Comparison of ENCODE assay signal across 17 mouse cellular contexts in the genomic region with DNA sequence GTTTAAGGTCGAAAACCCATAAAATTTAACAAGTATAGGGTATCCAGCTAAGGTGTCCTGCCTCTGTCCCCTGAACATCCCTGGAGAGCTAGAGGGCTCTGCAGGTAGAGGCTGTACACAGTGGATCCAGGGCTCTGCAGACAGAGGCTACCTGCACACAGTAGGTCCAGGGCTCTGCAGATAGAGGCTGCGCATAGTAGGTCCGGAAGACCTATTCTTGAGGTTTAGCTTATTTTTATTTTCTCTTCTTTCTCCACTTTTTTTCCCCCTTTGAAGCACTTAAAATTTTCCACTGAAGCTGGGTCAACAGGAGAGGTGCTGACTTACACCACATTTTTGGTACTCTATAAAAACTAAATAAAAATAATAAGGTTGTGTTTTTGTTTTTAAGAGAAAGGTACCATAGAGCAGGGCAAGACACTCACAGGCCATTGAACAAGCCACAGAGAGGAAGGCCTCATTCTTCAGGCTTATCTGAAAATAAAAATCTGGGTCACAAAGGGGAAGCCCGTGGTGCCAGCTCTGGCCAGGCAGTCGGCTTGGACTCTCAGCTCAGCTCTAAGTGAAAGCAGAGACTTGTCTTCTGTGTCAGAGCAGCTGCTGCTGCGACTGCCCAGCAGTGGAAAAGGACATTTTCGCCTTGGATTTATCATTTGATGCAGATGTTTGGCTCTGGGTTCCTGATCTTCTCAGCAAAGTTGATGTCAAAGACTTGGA. TPM values are rescaled to one million over a fixed set of nuclear protein-coding genes. Genes with fewer than 3 reads are reported as not detected.
A peak's percentile ranks its signal among the peaks of the same experiment; 100 is the strongest.
DNase-seq lines count a peak whose midpoint lies in the region; ATAC-seq and TF ChIP-seq lines count a peak whose summit lies in the region.
"Had no signal": no experiment of that assay in that cellular context is flagged by ENCODE, and none has a peak within 500 bp of the region (broad histone marks: within the 10 kb centered on the region; RNA-seq: fewer than 3 reads in every experiment).

No protein-coding gene starts in this region.

- H3K27ac ChIP-seq in MEL (ENCODE audit: control insufficient read depth, low read depth, low read length): no peak overlapping the region
- H3K27ac ChIP-seq in heart, embryonic 14.5 days (replicated peaks in 1 of 2; ENCODE audit: control insufficient read depth in 1 of 2, insufficient read depth in 1 of 2, low read depth in 2 of 2, low read length in 2 of 2): peak overlapping the region; percentile 74 to 76
- H3K27ac ChIP-seq in midbrain, embryonic 13.5 days: no peak overlapping the region
- H3K27ac ChIP-seq: embryonic facial prominence, embryonic 12.5 days; forebrain, embryonic 10.5 days; hindbrain, postnatal 0 days; liver, embryonic 12.5 days; midbrain, embryonic 10.5 days had no signal

- no peak overlapping the region for H3K4me2 ChIP-seq in heart, embryonic 14.5 days (ENCODE audit: low read length)
- H3K4me2 ChIP-seq in midbrain, embryonic 13.5 days (replicated peaks): no peak overlapping the region
- H3K4me2 ChIP-seq: embryonic facial prominence, embryonic 12.5 days; liver, embryonic 12.5 days had no signal

- no peaks in the 10 kb centered on the region for H3K27me3 ChIP-seq in MEL (ENCODE audit: control insufficient read depth in 1 of 2, insufficient read depth in 2 of 2, low read length in 2 of 2)
- no peaks in the 10 kb centered on the region for H3K27me3 ChIP-seq in heart, embryonic 14.5 days (ENCODE audit: control insufficient read depth, insufficient read depth, low read length)
- H3K27me3 ChIP-seq in midbrain, embryonic 13.5 days: no peaks in the 10 kb centered on the region
- H3K27me3 ChIP-seq: embryonic facial prominence, embryonic 12.5 days; liver, embryonic 12.5 days had no signal

- no peak for TF ChIP-seq POLR2A in MEL (IDR thresholded peaks at IDR 0.05; ENCODE audit: control insufficient read depth in 1 of 2, insufficient read depth in 1 of 2, low read depth in 1 of 2, low read length in 2 of 2, poor library complexity in 1 of 2)

- DNase-seq in cerebellum, adult 18-20 months: peak; percentile 7 to 19
- DNase-seq in cerebellum, adult 11 months: no peak
- peak; percentile 24 to 40 for DNase-seq in heart, adult 18-20 months
- no peak for DNase-seq in heart, postnatal 25 days (ENCODE audit: low spot score)
- no peak for DNase-seq in MEL (ENCODE audit: low read depth, low spot score)
- no peak for DNase-seq in urinary bladder, postnatal 10 days (ENCODE audit: low spot score)
- DNase-seq: kidney, adult 18-20 months; kidney, postnatal 36 days; lung, postnatal 36 days; thymus, postnatal 14 days had no signal

- intact Hi-C loops in heart, postnatal 25 days (cut with DNase I): no loop called here

- H3K4me3 ChIP-seq in MEL (ENCODE audit: control insufficient read depth in 1 of 2, insufficient read depth in 1 of 2, low read depth in 2 of 2, low read length in 2 of 2): no peak overlapping the region
- H3K4me3 ChIP-seq in heart, embryonic 14.5 days (ENCODE audit: control insufficient read depth in 1 of 2, insufficient read depth in 1 of 2, low read depth in 1 of 2, low read length in 2 of 2): no peak overlapping the region
- H3K4me3 ChIP-seq in midbrain, embryonic 13.5 days (replicated peaks): no peak overlapping the region
- H3K4me3 ChIP-seq: embryonic facial prominence, embryonic 12.5 days; forebrain, embryonic 10.5 days; liver, embryonic 12.5 days; midbrain, embryonic 10.5 days had no signal

- no peak overlapping the region for H3K9ac ChIP-seq in MEL (ENCODE audit: control insufficient read depth, low read depth, low read length, poor library complexity, severe bottlenecking)
- H3K9ac ChIP-seq in heart, embryonic 14.5 days (ENCODE audit: low read length): no peak overlapping the region
- no peak overlapping the region for H3K9ac ChIP-seq in midbrain, embryonic 13.5 days (replicated peaks)
- H3K9ac ChIP-seq: embryonic facial prominence, embryonic 12.5 days; liver, embryonic 12.5 days had no signal

- no peaks in the 10 kb centered on the region for H3K9me3 ChIP-seq in MEL (replicated peaks; ENCODE audit: insufficient read depth, low read length)
- no peaks in the 10 kb centered on the region for H3K9me3 ChIP-seq in heart, embryonic 14.5 days (ENCODE audit: control insufficient read depth, low read length)
- no peaks in the 10 kb centered on the region for H3K9me3 ChIP-seq in midbrain, embryonic 13.5 days
- H3K9me3 ChIP-seq: embryonic facial prominence, embryonic 12.5 days; forebrain, embryonic 10.5 days; liver, embryonic 12.5 days; midbrain, embryonic 10.5 days had no signal

- no peaks in the 10 kb centered on the region for H3K36me3 ChIP-seq in MEL (ENCODE audit: control insufficient read depth in 1 of 2, insufficient read depth in 2 of 2, low read length in 2 of 2)
- H3K36me3 ChIP-seq in heart, embryonic 14.5 days (ENCODE audit: control insufficient read depth, insufficient read depth, low read length): no peaks in the 10 kb centered on the region
- H3K36me3 ChIP-seq in midbrain, embryonic 13.5 days: no peaks in the 10 kb centered on the region
- H3K36me3 ChIP-seq: embryonic facial prominence, embryonic 12.5 days; forebrain, embryonic 10.5 days; liver, embryonic 12.5 days; midbrain, embryonic 10.5 days had no signal

- TF ChIP-seq CTCF in MEL (IDR thresholded peaks at IDR 0.05 in 2 of 3, conservative IDR thresholded peaks at IDR 0.05 in 1 of 3; ENCODE audit: control insufficient read depth in 1 of 3, insufficient read depth in 1 of 3, low read depth in 2 of 3, low read length in 3 of 3, poor library complexity in 1 of 3, severe bottlenecking in 1 of 3): no peak

- no peak for ATAC-seq in heart, embryonic 14.5 days (ENCODE audit: insufficient number of reproducible peaks, insufficient read depth, low FRiP score, low read depth)
- no peak for ATAC-seq in midbrain, embryonic 13.5 days
- ATAC-seq: hindbrain, postnatal 0 days; liver, embryonic 12.5 days had no signal

- H3K4me1 ChIP-seq in MEL (ENCODE audit: control insufficient read depth in 1 of 2, insufficient read depth in 2 of 2, low read length in 2 of 2): no peaks in the 10 kb centered on the region
- H3K4me1 ChIP-seq in heart, embryonic 14.5 days (ENCODE audit: control insufficient read depth in 2 of 2, insufficient read depth in 2 of 2, low read length in 2 of 2): peaks cover 10 to 11% of the 10 kb centered on the region in 2 experiments; a peak in 3 of 4 replicates
- H3K4me1 ChIP-seq in midbrain, embryonic 13.5 days (replicated peaks): no peaks in the 10 kb centered on the region
- H3K4me1 ChIP-seq: embryonic facial prominence, embryonic 12.5 days; forebrain, embryonic 10.5 days; liver, embryonic 12.5 days; midbrain, embryonic 10.5 days had no signal

- no peaks in the 10 kb centered on the region for H3K79me2 ChIP-seq in MEL (ENCODE audit: control insufficient read depth, insufficient read depth, low read length, poor library complexity)

- no peak for TF ChIP-seq EP300 in MEL (IDR thresholded peaks at IDR 0.05; ENCODE audit: low read depth in 1 of 2, low read length in 2 of 2)

- WGBS in heart, embryonic 14.5 days: 64% methylated on average over 7 of the region's 7 CpGs
- 82% methylated on average over 7 of the region's 7 CpGs for WGBS in midbrain, embryonic 13.5 days

- TF ChIP-seq RAD21 in MEL (IDR thresholded peaks at IDR 0.05; ENCODE audit: low read depth, low read length): no peak

TF ChIP-seq in MEL, 35 proteins besides CTCF, POLR2A, EP300 and RAD21:
- TF ChIP-seq GABPA (IDR thresholded peaks at IDR 0.05; ENCODE audit: low read depth, low read length) (no peak), ZKSCAN1 (IDR thresholded peaks at IDR 0.05; ENCODE audit: low read depth, low read length) (peak; percentile 92)

RNA-seq across cellular contexts. Expression of a gene that starts 18.0 kb away (rescaled TPM):
- 1 to 10 TPM; 1.1 to 1.4 TPM for total RNA-seq in heart, adult 18-20 months (2021)
- total RNA-seq in heart, postnatal 25 days (2021): 1 to 10 TPM; 1.2 to 1.6 TPM
- total RNA-seq in MEL (2012; rRNA removed): not detected in 2 replicates
- not detected for polyA plus RNA-seq in MEL (2012; ENCODE audit: insufficient read depth in 1 of 2, insufficient read length in 2 of 2, low read depth in 1 of 2, low replicate concordance in 2 of 2, missing spikeins in 1 of 2)
- polyA plus RNA-seq in heart, embryonic 14.5 days (2014; fragmentation: Nextera tagmentation; extraction: Ambion mirVana): 1.9 and 3.3 TPM in 2 replicates
- 0.04 and 0.26 TPM in 2 replicates for polyA plus RNA-seq in midbrain, embryonic 13.5 days (2015; fragmentation: Nextera tagmentation; extraction: Ambion mirVana)

Comparison
In these comparisons a context has a peak if more than half of its experiments do, and no peak if none do; other contexts are left out.
1. DNase-seq: peak in cerebellum, adult 18-20 months (2 of 2) and heart, adult 18-20 months (2 of 2); none in cerebellum, adult 11 months (single experiment), heart, postnatal 25 days (single experiment), MEL (single experiment) and urinary bladder, postnatal 10 days (single experiment).
2. H3K27ac ChIP-seq: peak in heart, embryonic 14.5 days (2 of 2); none in MEL (single experiment) and midbrain, embryonic 13.5 days (single experiment).